Mouse (Mus musculus): ENCODE results near the gene Xpo6.

- no peak for TF ChIP-seq GATA1 (IDR thresholded peaks at IDR 0.05; ENCODE audit: borderline replicate concordance, low read length)
- TF ChIP-seq FLI1 (IDR thresholded peaks at IDR 0.05; ENCODE audit: low read length), result no peak
These were observed 146.7 kb downstream of the Xpo6 start for GRCm38 (mm10) chr7:126053618-126054017.
